Mouse (Mus musculus) neutrophil, adult 59 days (primary cell): ENCODE results near the gene Atp11b. TPM values are rescaled to one million over a fixed set of nuclear protein-coding genes. Genes with fewer than 3 reads are reported as not detected.

ENCODE experiments used
- total RNA-seq, 2 experiments: library from RNA; stranded (reverse); gene quantifications; 1 replicate in 1 of 2; 2 replicates in 1 of 2; pipeline ENCODE4 v1.2.4; 2023

Gene Atp11b
- total RNA-seq = 100 to 1,000 TPM; 225 to 257 TPM

DNA sequence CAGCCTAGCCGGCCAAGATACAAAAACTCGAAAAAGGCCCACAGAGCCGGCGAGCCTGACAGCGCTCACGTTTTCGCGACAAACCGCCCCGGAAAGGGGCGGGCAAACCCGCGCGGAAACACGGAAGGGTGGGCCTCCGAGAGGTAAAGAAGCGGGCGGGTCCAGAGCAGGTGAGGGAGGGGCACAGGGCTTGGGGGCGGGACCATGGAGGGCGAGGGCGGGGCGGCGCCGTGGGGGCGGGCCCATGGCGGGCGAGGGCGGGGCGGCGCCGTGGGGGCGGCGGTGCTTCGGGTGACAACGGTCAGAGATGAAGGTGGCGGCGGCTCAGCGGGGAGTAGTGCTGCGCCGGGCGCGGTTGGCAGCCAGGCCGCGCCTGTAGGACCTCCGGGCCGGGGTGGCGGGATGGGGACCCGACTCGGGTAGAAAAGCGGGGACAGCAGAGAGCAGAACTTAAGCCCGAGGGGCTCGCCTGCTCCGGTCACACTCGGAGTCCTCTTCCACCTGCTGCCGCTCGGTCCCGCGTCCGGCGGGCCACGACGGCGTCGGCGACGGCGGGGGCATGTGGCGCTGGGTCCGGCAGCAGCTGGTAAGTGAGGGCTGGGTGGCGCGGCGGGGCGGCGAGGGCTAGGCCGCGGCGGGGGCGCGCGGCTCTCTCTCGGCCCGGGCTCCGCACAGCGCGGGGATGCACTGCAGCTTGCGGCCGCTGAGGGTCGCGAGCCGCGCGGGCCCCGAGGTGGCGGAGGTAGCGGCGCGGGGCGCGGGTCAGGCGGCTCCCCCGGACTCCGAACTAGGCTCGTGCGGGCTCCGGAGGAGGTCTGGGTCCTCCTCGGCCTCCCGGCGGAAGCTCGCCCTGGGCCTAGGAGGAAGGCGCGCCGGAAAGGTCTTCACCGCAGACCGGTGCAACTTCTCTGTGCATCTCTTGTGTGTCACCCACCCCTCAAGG is at the start of gene Atp11b:
Gene Atp11b, plus strand, starts transcription at position 282 of the 943 bp plus-strand sequence.

Other genes with a start within 250 kb of the Atp11b start
- gene Dcun1d1, start 183.3 kb downstream of the Atp11b start, total RNA-seq = 10 to 100 TPM; 51.4 to 66.9 TPM
- gene Mccc1, start 246.6 kb downstream of the Atp11b start, total RNA-seq = 10 to 100 TPM in 1 of 2 experiments, 1 to 10 TPM in 1; 6.2 to 12.0 TPM